Mouse (Mus musculus): Measurements from ENCODE around the gene Gm9945.
A peak's percentile ranks its signal among the peaks of the same experiment; 100 is the strongest.

The Gm9945 gene

DNA sequence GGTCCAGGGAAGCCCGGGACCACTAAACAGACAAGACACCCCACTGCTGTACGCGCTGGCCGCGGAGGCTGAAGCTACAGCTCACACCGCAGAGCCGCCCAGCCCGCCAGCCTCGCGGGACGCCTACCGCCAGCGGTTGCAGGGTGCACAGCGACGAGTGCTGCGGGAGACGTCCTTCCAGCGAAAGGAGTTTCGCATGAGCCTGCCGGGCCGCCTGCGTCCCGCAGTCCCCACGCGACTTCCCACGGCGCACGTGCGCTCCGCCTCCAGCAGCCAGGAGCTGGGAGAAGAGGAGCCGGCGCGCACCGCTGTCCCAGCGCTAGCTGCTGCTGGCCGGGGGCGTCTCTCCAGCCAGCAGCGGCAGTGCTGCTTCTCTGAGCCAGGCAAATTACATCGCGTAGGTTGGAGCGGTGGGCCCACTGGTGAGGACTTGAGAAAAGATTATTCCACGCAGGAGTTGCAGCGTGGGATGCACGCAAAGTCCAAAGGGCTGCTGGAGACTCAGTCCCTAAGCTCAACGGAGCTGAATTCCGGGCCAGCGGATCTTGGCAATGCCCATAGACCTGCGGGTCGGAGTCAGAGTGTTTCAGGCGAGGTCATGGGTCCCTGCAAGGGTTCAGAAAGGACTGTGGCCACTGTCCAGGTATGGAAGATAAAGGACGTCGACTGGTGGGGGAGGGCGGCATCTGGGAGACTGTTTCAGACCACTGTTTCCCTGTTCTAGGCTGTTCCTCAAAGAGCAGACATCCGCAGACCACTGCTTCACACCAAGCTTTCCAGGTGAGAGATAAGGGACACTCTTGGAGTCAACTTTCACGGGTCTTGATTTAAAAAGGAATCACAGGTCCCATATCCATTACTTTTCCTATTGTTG, 16.2 kb upstream of the Gm9945 start:
- no peak for DNase-seq

DNA sequence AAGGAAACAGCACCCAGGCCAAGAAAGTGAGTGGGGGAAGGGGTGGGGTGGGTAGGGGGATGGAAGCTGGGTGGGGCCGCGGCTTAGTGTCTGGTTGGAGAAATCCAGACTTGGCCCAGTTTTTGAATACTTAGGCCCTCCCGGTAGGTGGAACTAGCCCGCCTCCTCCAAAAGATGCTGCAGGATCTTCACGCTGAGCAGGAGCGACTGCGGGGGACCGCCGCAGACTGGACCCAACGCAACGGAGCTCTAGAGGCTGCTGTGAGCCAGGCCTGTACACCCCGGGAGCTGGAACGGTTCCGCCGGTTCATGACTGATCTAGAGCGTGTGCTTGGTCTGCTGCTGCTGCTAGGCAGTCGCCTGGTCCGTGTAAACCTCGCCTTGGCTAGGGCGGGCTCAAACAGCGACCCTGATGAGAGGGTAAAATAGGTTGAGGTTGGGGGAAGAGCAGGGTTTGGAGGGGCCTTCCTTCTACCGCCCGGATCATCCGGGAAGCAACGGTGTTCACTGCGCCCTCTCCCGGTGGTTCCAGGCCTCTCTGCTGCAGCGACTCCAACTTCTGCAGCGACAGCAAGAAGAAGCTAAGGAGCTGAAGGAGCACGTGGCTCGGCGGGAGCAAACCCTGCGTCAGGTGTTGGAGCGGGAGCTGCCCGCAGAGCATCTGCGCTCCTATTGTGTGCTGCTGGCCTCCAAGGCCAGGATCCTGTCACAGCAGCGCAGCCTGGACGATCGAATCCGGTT, 13.6 kb upstream of the Gm9945 start:
- peak; percentile 68 for DNase-seq

DNA sequence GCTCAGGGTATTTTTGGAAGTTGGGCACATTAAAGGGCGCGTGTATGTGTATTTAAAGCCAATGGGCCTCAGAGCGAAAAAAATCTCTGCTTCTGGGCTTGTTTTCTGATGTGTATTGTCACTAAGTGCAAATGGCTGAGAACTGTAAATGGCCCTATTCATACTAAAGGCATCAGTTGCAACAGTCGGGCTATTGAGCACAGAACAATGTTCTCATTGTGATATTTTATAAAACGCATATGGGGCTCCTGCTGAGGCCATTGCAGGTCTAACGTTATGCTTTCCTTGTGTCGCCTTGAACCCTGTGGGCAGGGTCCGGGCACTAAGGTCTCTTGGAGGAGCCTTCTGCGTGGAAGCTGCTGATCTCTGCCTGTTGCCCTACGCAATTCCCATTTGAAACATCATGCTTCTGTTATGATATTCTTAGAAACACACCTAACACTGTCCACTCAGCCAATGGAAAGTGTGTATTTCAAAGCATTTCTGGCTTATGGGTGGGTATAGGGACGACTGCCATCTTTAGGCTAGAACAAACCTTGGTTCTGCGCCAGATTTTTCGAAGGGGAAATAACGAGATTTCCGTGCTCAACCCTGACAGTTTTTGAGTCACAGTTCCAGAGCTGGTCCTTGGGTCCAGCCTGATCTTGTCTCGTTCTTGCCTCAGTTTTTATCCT, 10.5 kb upstream of the Gm9945 start:
- DNase-seq = no peak

DNA sequence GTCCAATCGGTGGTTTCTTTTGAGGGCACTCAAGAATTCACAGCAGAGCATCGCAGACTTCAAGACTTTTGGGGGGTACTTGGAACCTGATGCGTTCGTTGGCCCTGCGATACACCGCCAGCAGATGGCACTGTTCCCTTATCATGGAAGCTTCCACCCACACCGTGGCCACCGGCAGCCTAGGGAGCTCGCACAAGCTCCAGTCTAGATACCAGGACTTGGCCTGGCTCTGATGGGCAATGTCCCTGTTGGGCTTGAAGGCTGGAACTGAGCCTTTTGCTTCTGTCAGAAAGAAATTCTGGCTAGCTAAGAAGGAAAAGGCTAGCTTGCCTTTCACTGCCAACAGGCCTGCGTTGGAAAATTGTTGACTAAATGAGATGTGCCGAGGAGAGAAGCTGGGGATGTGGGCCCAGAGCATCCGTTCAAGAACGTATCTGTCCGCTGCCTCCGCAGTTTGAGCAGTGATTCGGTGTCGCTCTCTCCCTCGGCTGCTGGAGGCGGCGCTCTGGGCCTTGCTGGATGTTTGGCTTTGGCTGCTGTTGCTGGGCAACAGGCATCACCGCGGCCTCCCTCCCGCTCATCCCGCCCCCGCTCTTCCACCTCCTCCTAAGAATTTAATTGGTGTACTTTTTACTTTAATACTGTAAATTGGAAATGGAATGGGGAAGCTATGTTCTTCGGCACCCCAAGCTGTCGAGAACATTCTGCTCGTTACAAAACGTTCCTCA, 9.8 kb upstream of the Gm9945 start, which contains the start of gene Gm9837:
Gene Gm9837, minus strand, starts transcription at position 512 of the 728 bp plus-strand sequence.
- DNase-seq = peak; percentile 87

DNA sequence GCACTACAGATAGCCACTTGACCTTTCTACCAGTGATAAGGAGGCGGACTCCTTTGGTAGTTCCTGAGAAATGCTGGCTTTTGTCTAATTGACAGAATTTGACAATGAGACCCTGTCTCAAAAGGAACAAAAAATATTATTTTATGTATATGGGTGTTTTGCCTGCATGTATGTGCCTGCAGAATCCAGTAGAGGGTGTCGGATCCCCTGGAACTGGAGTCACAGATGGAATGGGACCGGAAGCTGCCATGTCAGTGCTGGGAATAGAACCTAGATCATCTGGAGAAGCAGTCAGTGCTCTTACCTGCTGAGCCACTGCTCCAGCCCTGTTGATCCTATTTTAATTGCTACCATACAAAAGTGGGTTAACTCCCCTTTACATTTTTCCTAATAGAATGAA, 7.3 kb upstream of the Gm9945 start:
- DNase-seq = no peak

DNA sequence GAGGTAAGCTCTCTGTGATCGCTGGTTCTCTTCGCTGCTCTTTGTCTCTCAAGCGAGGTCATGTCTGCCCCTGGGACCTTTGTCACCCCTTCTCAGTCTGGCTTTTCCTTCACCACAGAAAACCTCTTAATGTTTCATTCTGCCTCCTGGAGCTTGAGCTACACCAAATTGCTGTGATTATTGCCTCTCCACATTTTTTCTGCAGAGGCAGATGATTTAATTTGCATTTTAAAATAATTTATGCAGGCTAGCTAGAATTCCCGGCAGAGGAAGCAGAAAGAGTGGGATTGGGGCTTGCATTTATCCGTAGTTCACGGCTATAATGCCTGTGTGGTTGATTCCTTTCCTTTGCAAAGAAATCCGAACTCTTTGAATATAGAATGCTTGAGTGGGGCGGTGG, 4.3 kb upstream of the Gm9945 start:
- no peak for DNase-seq

DNA sequence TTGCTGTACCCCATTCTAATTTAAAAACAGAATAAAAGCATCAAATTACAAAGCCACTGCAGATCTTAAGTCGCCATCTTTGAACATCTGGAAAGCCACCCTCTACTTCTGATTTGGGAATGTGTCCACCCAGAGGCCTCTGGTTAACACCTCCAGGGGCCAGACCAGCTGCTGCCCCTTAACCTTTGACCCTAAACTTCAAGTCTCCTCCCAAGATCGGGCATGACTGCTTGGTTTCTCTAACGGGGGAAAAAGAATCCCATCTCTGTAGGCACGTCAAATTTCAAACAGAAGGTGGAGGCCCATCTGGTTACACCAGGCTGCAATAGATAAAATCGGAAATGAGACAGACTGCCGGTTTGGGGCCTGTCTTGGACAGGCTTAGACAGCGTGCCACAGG, 2.1 kb upstream of the Gm9945 start:
- no peak for DNase-seq

GRCm38 (mm10) chr11:53478383-53479170, 1.4 kb upstream of the Gm9945 start:
- no peak for DNase-seq

DNA sequence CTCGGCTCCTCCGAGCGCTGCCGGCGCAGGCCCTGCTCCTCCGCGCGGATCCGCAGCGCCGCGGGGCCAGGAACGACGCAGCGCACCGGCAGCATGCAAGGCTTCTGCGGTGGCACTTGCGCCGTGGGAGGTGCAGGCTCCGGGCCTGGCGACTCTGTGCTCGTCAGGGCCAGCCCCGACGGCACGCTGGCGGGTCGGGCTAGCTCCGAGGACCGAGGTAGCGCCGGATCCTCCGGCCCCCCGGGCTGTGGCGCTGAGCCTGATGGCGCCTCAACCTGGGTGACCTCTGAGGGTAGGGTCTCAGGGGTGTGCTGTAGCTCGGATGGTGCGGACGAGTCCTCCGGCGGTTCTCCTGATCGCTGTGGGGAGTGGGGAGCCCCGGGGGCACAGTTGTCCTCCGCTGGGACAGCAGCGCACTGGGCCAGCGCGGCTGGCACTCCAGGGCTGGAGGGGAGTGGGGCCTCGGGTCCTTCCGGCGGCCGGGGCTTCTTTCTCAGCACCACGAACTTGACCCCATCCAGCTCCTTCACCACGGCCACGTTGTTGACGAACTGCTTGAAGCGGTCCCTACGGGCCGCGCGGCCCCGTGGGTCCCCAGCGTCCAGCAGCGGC, 689 bp upstream of the Gm9945 start:
- no peak for DNase-seq

GRCm38 (mm10) chr11:53481088-53481730, 1.2 kb downstream of the Gm9945 start:
- DNase-seq = no peak

- DNase-seq = no peak
Measured at GRCm38 (mm10) chr11:53483159-53483891, 3.4 kb downstream of the Gm9945 start.

- DNase-seq = no peak
Measured at GRCm38 (mm10) chr11:53485719-53486118, 5.8 kb downstream of the Gm9945 start.

GRCm38 (mm10) chr11:53486351-53486750, 6.4 kb downstream of the Gm9945 start:
- DNase-seq = no peak

DNA sequence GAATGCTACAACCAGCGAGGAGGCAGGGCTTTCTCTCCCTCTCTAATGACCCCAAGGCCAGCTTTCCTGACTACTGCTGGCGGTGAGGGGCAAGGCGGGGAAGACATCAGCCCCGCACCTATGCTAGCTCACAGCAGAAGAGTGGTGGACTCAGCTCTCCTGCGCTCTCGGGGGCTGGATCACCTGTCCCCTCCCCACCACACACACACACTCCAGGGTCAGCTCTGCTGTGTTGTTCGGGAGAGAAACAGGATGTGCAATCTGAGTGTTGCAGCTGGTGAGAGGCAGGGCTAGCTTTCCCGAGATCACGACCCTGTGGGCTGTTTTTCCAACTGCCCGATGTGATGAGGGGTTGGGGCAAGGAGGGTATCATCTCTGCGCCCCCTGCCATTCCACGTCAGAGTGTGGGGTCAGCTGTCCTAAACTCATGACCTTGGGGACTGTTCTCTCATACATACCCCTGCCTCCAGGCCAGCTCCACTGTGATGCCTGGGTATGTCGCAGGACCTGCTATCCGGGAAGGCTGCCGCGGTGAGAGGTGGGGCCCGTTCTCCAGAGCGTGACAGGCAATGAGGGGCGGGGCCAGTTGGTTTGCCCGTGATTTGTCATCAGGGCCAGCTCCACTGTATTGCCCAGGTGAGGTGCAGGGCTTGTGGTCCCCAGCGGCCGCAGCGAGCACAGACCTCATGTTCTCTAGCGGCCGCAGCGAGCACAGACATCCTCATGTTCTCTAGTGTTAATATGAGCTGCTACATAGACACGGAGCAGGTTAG, 7.0 kb downstream of the Gm9945 start:
- no peak for DNase-seq

DNA sequence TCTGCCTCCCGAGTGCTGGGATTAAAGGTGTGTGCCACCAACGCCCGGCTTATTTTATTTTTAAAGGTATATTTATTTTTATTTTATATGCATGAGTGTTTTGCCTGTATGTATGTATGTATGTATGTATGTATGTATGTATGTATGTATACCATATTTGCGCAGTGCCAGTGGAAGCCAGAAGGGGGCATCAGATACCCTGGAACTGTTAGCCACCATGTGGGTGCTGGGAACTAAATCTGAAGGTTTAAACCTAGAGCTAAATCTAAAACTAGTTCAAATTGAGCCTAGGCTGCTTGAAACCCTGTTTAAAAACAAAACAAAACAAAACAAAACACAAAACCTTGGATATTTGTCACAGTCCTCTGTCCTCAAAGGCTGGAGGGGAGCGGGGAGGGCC, 9.0 kb downstream of the Gm9945 start:
- DNase-seq = no peak

GRCm38 (mm10) chr11:53489421-53489820, 9.5 kb downstream of the Gm9945 start:
- DNase-seq = no peak

DNA sequence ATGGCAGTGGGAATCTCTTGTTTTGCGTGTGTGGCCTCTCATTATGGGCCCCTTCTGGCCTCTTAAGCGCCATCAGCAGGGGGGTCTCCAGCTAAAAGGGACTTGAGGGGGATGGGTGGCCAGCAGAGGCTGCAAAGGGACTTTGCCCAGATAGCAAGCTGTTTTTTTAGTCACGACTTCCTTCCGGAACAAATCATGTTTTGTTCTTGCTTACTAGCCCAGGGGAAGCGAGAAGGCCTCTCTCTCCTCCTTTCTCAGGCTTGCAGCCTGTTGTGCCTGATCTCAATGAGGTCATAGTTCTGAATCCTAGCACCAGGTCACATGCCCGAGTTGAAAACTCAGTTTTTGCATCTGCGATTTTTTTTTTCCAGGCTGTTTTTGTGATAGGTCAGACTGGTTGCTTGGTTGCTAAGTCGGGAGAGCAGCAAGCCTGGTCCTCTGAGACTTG, 12.0 kb downstream of the Gm9945 start:
- no peak for DNase-seq

DNA sequence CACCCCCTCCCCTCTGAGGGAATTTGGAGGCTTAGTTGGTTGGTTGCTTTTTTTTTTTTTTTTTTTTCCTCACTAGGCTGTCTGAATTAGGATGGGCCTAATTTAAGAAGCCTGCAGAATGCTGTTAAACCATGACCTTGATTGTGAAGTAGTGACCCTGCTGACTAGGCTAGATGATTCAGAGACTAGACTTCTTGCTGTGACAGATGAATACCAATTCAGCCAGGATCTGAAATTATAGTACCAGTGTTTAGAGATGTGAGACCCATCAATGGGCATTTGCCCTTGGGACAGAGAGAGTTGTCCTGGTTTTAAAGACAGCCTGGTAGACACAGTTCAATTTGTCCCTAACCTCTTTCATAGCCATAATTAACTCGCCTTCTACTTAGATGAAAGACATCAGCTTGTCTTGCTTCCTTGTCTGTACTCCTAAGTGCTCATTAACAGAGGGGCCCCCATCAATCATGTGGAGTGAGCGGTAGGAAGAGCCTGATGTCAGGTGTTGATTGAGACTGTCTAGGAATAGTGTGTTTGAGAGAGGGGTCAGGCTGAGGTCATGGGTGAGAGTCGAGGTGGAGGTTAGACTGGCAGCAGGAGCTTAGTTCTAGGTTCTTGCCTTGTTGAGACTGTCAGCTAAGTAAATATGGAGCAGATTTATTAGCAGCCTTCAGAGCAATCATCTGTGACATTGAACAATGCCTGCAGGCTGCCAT, 13.4 kb downstream of the Gm9945 start:
- no peak for DNase-seq

GRCm38 (mm10) chr11:53495417-53495816, 15.5 kb downstream of the Gm9945 start:
- no peak for DNase-seq
